Mouse (Mus musculus) adrenal gland, adult 10 weeks (tissue): Measurements from ENCODE around the gene Txndc2. TPM values are rescaled to one million over a fixed set of nuclear protein-coding genes. Genes with fewer than 3 reads are reported as not detected.

ENCODE experiments used
- polyA plus RNA-seq: library from polyadenylated mRNA; stranded (reverse); fragments of 350-450 nt; fragmentation: Illumina TruSeq; extraction: RNeasy Lipid Tissue Mini Kit (QIAGEN cat#74804); gene quantifications from one replicate; pipeline ENCODE4 v1.2.3, GENCODE M21; 2014; ENCODE audit warnings: low read depth, low replicate concordance

Txndc2 gene
- 24.9 TPM for polyA plus RNA-seq

DNA sequence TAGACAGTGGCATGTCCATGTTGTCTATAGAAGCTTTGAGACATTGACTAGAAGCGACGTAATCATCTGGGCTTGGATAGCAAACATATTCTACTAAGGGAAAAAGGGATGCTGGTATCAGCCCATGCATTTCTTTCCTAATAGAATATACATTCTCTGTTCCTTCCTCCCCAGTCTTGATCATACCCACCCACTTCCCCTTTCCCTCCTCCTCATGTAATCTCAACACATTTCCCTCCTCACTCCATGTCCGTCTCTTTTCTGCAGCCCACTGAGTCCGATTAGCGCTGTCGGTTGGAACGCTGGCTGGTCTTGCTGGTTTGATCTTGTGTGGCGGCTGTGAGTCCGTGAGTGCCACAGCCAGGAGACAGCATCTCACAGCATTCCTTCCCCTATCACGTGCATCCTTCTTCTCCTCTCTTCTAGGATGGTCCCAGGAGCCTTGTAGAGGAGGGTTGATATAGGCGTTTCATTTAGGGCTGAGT, at the start of gene Txndc2:
Gene Txndc2, minus strand, starts transcription at position 435 of the 485 bp plus-strand sequence.

DNA sequence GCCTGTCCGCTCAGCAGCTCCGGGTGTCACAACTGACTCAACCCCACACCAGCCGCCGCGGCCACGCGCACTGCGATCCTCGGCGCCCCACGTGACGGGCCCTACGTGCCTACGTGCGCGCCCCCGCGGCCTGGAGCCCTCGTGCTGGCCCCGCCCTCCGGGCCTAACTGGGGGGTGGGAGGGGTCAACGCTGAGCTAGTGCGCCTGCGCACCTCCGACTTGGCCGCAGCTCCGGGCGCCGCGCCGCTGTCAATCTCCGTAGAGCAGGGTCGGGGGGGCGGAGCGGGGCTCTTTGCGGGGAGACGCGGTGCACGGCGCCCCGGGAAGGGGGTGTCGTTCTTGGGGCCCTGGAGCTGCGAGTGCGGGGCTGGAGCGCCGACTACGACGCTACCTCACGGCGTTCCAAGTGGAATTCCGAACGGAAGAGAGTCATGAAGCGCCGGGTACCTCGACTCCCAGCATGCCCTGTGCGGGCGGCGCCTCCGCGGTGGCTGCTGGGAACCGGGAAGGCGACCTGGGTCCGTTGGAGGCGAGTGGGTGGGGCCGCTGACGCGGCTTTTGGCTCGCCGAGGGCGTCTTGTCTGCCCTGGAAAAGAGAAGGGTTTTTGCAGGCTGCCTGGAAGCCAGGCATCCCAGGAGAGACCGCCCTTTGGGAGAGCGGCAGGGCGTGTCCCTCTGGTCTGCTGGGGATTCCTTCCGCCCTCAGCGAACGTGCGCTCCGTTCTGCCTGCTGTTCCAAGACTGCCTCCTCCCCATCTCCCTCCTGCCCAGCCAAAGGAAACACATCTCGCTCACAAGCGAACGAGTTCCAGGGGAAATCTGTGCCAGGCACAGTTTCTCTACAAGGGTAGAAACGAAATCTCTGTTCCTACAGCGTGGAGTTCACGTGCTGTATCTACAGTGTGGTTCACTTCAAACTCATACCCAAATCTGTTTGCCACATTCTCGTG, 28.2 kb downstream of the Txndc2 start, which contains the start of gene Vapa:
Gene Vapa, minus strand, starts transcription at position 93 of the 950 bp plus-strand sequence.

Other genes starting within 250 kb of the Txndc2 start
- not detected for gene Tmem232, start 101.4 kb downstream of the Txndc2 start, polyA plus RNA-seq
- gene Vapa, start 28.6 kb downstream of the Txndc2 start, polyA plus RNA-seq: 426 TPM
- gene Rab31, start 130.6 kb upstream of the Txndc2 start, polyA plus RNA-seq: 86.8 TPM
- 36.5 TPM for gene Ppp4r1, start 140.4 kb upstream of the Txndc2 start, polyA plus RNA-seq
- gene Ralbp1, start 243.6 kb upstream of the Txndc2 start, polyA plus RNA-seq: 63.6 TPM